Mouse (Mus musculus): ENCODE measurements around the gene I0C0044D17Rik. TPM values are rescaled to one million over a fixed set of nuclear protein-coding genes. Genes with fewer than 3 reads are reported as not detected.

I0C0044D17Rik gene
- polyA plus RNA-seq, 1 experiment from 2014 or later, result not detected

DNA sequence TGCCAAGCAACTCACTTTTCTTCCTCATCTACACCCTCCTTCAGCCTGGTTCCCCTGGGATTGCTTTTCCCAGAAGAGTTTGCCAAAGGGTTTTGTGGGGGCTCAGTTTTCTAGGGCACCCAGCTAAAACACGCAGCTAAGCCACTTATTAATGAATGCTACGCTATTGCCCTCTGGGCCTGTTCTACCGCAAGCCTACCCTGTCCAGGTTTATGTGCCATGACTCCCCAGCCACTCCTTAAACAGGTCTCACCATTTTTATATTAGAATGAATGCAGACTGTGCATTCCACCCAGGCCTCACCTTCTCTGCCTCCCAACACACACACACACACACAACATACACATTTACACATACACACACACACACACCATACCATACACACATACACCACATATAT lies 593 bp downstream of the I0C0044D17Rik start:
- no peak overlapping the region for H3K4me3 ChIP-seq (ENCODE audit: control insufficient read depth in 1 of 2, insufficient read depth in 1 of 2, low read depth in 1 of 2, low read length in 2 of 2)
- peaks cover 16% of the 10 kb centered on the region for H3K27me3 ChIP-seq (ENCODE audit: control insufficient read depth, insufficient read depth, low read length)
- H3K9me3 ChIP-seq (ENCODE audit: control insufficient read depth, low read length), result no peaks in the 10 kb centered on the region
- 89% methylated on average over 3 of the region's 3 CpGs for WGBS
- no peaks in the 10 kb centered on the region for H3K36me3 ChIP-seq (ENCODE audit: control insufficient read depth, insufficient read depth, low read length)
- no peak overlapping the region for H3K27ac ChIP-seq (replicated peaks in 1 of 2; ENCODE audit: control insufficient read depth in 1 of 2, insufficient read depth in 1 of 2, low read depth in 2 of 2, low read length in 2 of 2)
- no peak for ATAC-seq (ENCODE audit: insufficient number of reproducible peaks, insufficient read depth, low FRiP score, low read depth)
- H3K4me1 ChIP-seq (ENCODE audit: control insufficient read depth in 2 of 2, insufficient read depth in 2 of 2, low read length in 2 of 2), result peaks cover 2% of the 10 kb centered on the region in 2 experiments; a peak in 2 of 4 replicates
- H3K9ac ChIP-seq (ENCODE audit: low read length), result no peak overlapping the region
- H3K4me2 ChIP-seq (ENCODE audit: low read length), result no peak overlapping the region

DNA sequence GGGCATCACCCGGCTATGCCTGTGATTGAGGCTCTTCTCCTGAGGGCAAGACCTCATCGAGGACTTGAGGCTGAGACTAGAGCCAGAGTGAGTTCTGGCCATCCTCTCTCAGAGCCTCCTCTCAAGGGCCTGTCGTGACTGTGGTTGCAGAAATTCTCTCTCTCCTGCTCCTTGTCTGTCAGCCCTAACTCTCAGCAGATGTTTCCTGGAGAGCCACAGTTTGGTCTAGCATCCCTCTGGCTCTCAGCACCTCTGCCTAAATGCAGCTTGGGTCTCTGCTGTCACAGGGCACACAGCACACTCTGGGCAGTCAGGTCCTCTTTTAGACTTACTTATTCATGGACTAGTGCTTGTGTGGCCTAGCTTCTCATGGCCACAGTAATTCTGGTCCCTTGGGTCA lies 1.2 kb downstream of the I0C0044D17Rik start:
- H3K36me3 ChIP-seq (ENCODE audit: control insufficient read depth, insufficient read depth, low read length), result no peaks in the 10 kb centered on the region
- no peak overlapping the region for H3K4me2 ChIP-seq (ENCODE audit: low read length)
- H3K9ac ChIP-seq (ENCODE audit: low read length), result no peak overlapping the region
- no peak overlapping the region for H3K27ac ChIP-seq (replicated peaks in 1 of 2; ENCODE audit: control insufficient read depth in 1 of 2, insufficient read depth in 1 of 2, low read depth in 2 of 2, low read length in 2 of 2)
- 51% methylated on average over 3 of the region's 3 CpGs for WGBS
- peaks cover 18% of the 10 kb centered on the region for H3K27me3 ChIP-seq (ENCODE audit: control insufficient read depth, insufficient read depth, low read length)
- no peak for ATAC-seq (ENCODE audit: insufficient number of reproducible peaks, insufficient read depth, low FRiP score, low read depth)
- H3K9me3 ChIP-seq (ENCODE audit: control insufficient read depth, low read length), result no peaks in the 10 kb centered on the region
- peaks cover 4 to 5% of the 10 kb centered on the region in 2 experiments; a peak in 3 of 4 replicates for H3K4me1 ChIP-seq (ENCODE audit: control insufficient read depth in 2 of 2, insufficient read depth in 2 of 2, low read length in 2 of 2)
- H3K4me3 ChIP-seq (ENCODE audit: control insufficient read depth in 1 of 2, insufficient read depth in 1 of 2, low read depth in 1 of 2, low read length in 2 of 2), result no peak overlapping the region

DNA sequence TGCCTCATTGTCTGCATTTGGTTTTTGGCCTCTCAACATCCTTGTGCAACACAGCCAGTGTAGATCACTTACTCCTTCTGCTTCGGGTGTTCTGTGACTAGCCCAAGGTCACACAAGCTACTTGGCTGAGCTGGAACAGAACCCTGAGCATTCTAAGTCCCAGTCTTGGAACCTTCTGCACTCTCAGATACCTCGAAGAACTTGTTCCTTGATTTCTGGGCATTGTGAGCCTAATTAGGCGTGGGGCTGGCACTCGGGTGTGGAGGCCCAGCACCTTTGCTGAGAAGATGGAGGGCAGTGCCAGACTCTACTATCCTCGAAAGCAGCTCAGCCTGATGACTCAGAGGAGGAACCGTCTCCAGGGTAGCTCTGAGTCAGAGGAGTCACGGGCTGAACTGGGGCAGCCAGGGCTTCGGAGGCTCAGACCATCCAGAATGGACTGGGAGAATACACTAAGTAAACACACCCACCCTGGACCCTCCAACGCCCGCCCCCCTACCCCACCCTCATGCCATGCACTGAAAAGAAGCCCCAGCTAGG lies 4.4 kb downstream of the I0C0044D17Rik start:
- H3K27me3 ChIP-seq (ENCODE audit: control insufficient read depth, insufficient read depth, low read length), result peaks cover 31% of the 10 kb centered on the region
- H3K4me2 ChIP-seq (ENCODE audit: low read length), result no peak overlapping the region
- WGBS, result 71% methylated on average over 10 of the region's 10 CpGs
- no peak overlapping the region for H3K27ac ChIP-seq (replicated peaks in 1 of 2; ENCODE audit: control insufficient read depth in 1 of 2, insufficient read depth in 1 of 2, low read depth in 2 of 2, low read length in 2 of 2)
- peaks cover 4 to 5% of the 10 kb centered on the region in 2 experiments; a peak in 3 of 4 replicates for H3K4me1 ChIP-seq (ENCODE audit: control insufficient read depth in 2 of 2, insufficient read depth in 2 of 2, low read length in 2 of 2)
- no peaks in the 10 kb centered on the region for H3K9me3 ChIP-seq (ENCODE audit: control insufficient read depth, low read length)
- H3K4me3 ChIP-seq (ENCODE audit: control insufficient read depth in 1 of 2, insufficient read depth in 1 of 2, low read depth in 1 of 2, low read length in 2 of 2), result no peak overlapping the region
- no peaks in the 10 kb centered on the region for H3K36me3 ChIP-seq (ENCODE audit: control insufficient read depth, insufficient read depth, low read length)
- no peak for ATAC-seq (ENCODE audit: insufficient number of reproducible peaks, insufficient read depth, low FRiP score, low read depth)
- no peak overlapping the region for H3K9ac ChIP-seq (ENCODE audit: low read length)

DNA sequence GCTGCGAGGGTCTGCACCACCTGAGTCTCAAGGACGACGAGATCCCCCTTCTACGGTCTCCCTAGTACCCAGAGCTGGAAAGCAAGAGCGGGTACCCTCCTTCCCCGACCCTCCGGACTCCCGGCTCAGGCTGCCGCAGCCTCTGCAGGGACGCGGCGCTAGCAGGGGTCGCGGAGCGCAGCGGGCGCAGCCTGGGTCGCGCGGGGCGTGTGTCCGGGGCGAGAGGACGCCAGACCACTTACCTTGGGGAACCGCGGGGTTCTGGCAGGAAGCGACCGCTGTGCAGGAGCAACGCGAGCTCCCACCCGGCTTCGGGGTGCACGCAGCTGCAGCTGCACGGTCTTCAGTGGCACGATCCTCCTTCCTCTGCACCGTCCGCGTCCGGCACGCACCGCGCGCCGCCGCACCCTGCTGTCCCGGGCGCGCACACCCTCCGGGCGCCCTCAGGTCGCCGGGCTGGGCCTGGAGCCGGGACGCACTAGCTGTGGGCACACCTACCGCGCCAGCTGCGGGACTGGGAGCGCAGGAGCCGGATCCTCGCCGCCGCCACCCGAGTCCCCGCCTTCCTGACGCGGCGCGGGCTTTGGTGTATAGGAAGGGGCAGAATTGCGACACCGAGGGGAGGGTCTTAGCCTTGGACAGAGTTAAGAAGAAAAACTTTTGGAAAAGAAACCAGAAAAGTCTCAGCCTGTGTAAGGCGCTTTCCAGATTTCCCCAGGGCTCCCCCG lies 6.3 kb downstream of the I0C0044D17Rik start, which contains the start of gene Kank4:
TSS of gene Kank4 (minus strand) at position 354 of the 728 bp plus-strand sequence.
- WGBS, result under 1% methylated on average over 70 of the region's 72 CpGs
- Histone ChIP-seq H3K27me3 (ENCODE audit: control insufficient read depth, insufficient read depth, low read length) (peaks cover 31% of the 10 kb centered on the region), H3K4me1 (ENCODE audit: control insufficient read depth in 2 of 2, insufficient read depth in 2 of 2, low read length in 2 of 2) (peaks cover 4 to 5% of the 10 kb centered on the region in 2 experiments; a peak in 3 of 4 replicates), H3K9ac (ENCODE audit: low read length) (peak within 1 kb of the TSS; percentile 78), H3K36me3 (ENCODE audit: control insufficient read depth, insufficient read depth, low read length) (no peaks in the 10 kb centered on the region), H3K4me2 (ENCODE audit: low read length) (peak within 1 kb of the TSS; percentile 99), H3K4me3 (ENCODE audit: control insufficient read depth in 1 of 2, insufficient read depth in 1 of 2, low read depth in 1 of 2, low read length in 2 of 2) (peak within 1 kb of the TSS; percentile 78), H3K27ac (replicated peaks in 1 of 2; ENCODE audit: control insufficient read depth in 1 of 2, insufficient read depth in 1 of 2, low read depth in 2 of 2, low read length in 2 of 2) (peak within 1 kb of the TSS in 1 of 2 experiments; percentile 41; a peak in 2 of 4 replicates), H3K9me3 (ENCODE audit: control insufficient read depth, low read length) (no peaks in the 10 kb centered on the region)
- ATAC-seq (ENCODE audit: insufficient number of reproducible peaks, insufficient read depth, low FRiP score, low read depth), result peak; percentile 70

DNA sequence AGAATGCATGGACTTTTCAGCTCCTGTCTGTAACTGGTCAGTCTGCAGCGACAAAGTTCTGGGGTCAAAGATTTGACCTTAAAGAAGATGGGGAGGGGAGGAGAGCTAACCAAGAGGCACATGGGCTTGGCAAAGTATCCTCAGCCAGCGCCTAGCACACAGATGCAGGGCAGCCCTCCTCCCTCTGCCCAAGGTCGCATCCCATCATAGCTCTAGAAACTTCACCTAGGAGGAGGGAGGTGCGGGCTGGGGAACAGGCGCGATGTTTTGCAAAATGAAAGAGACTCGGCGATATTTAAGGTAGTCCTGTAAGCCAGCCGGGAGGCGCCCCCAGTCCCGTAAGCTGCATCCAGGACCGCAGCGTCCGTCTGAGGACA lies 6.8 kb downstream of the I0C0044D17Rik start:
- H3K9me3 ChIP-seq (ENCODE audit: control insufficient read depth, low read length), result no peaks in the 10 kb centered on the region
- peak overlapping the region; percentile 99 for H3K4me2 ChIP-seq (ENCODE audit: low read length)
- peak; percentile 5; the same call in 1 of the 2 replicates for ATAC-seq (ENCODE audit: insufficient number of reproducible peaks, insufficient read depth, low FRiP score, low read depth)
- H3K27ac ChIP-seq (replicated peaks in 1 of 2; ENCODE audit: control insufficient read depth in 1 of 2, insufficient read depth in 1 of 2, low read depth in 2 of 2, low read length in 2 of 2), result no peak overlapping the region
- H3K4me3 ChIP-seq (ENCODE audit: control insufficient read depth in 1 of 2, insufficient read depth in 1 of 2, low read depth in 1 of 2, low read length in 2 of 2), result peak overlapping the region; percentile 78
- peaks cover 4 to 5% of the 10 kb centered on the region in 2 experiments; a peak in 3 of 4 replicates for H3K4me1 ChIP-seq (ENCODE audit: control insufficient read depth in 2 of 2, insufficient read depth in 2 of 2, low read length in 2 of 2)
- no peaks in the 10 kb centered on the region for H3K36me3 ChIP-seq (ENCODE audit: control insufficient read depth, insufficient read depth, low read length)
- H3K27me3 ChIP-seq (ENCODE audit: control insufficient read depth, insufficient read depth, low read length), result peaks cover 31% of the 10 kb centered on the region
- WGBS, result 3% methylated on average over 14 of the region's 14 CpGs
- peak overlapping the region; percentile 78 for H3K9ac ChIP-seq (ENCODE audit: low read length)

DNA sequence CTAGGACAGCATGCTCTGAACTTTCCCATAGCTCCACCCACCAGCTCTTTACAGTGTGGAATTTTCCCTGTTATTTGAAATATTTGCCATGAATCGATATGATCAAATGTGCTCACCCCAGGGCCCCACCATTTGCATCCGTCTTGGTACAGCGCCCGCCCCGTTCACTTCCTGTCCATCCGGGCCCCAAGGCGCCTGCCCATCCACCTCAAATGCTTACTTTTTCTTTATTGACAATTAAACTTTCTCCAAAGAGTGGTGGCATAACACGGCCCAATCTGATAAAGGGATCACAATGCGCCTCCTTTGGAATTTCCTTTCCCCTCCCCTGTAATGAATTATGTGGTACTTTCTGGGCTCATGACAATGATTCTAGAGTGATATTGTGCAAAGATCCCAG lies 17.3 kb downstream of the I0C0044D17Rik start:
- no peak for ATAC-seq (ENCODE audit: insufficient number of reproducible peaks, insufficient read depth, low FRiP score, low read depth)
- whole genome bisulfite sequencing, result 80% methylated on average over 9 of the region's 9 CpGs
- H3K27me3 ChIP-seq (ENCODE audit: control insufficient read depth, insufficient read depth, low read length), result no peaks in the 10 kb centered on the region

DNA sequence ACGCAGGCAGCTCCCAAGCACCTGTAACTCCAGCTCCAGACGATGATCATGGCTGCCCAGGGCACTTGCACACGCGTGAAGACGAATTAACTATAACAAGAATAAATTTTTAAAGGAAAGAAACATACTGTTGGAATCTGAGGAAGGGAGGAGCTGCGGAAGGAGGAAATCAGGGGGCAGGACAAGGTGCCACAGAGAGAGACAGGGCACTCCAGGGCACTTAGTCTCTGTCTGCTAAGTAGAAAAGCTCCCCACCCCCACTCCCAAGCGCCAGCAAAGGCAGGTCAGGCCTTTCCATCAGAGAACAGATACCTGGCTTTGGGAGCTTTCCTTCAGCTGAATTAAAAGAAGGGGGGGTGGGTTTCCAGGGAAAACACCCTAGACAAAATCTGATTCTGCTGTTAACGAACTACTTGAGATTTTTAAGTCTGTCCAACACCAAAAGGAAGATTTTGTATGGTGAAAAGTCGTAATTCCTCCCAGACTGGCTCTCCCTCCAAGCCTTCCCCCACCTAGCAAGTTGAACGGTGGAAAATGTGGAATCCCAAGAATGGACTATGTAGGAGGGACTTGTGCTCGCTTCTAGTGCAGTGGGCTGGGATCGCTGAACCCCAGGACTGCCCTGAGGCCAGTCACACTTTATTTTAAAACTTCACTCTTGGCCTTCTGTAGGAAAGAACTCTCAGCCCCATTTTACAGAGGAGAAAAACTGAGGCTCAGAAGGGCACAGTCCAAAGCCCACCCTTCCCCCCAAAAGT lies 18.2 kb downstream of the I0C0044D17Rik start:
- 46% methylated on average over 12 of the region's 12 CpGs for WGBS
- Histone ChIP-seq H3K27me3 (ENCODE audit: control insufficient read depth, insufficient read depth, low read length) (no peaks in the 10 kb centered on the region), H3K4me2 (ENCODE audit: low read length) (no peak overlapping the region), H3K9ac (ENCODE audit: low read length) (peak overlapping the region; percentile 21; the same call in 1 of the 2 replicates), H3K27ac (replicated peaks in 1 of 2; ENCODE audit: control insufficient read depth in 1 of 2, insufficient read depth in 1 of 2, low read depth in 2 of 2, low read length in 2 of 2) (no peak overlapping the region), H3K4me3 (ENCODE audit: control insufficient read depth in 1 of 2, insufficient read depth in 1 of 2, low read depth in 1 of 2, low read length in 2 of 2) (no peak overlapping the region), H3K4me1 (ENCODE audit: control insufficient read depth in 2 of 2, insufficient read depth in 2 of 2, low read length in 2 of 2) (peaks cover 10 to 11% of the 10 kb centered on the region in 2 experiments), H3K9me3 (ENCODE audit: control insufficient read depth, low read length) (no peaks in the 10 kb centered on the region), H3K36me3 (ENCODE audit: control insufficient read depth, insufficient read depth, low read length) (no peaks in the 10 kb centered on the region)
- no peak for ATAC-seq (ENCODE audit: insufficient number of reproducible peaks, insufficient read depth, low FRiP score, low read depth)

More for the DNA sequence above, 17.3 kb downstream of the I0C0044D17Rik start:
- H3K4me3 ChIP-seq (ENCODE audit: control insufficient read depth in 1 of 2, insufficient read depth in 1 of 2, low read depth in 1 of 2, low read length in 2 of 2), result no peak overlapping the region
- no peak overlapping the region for H3K4me2 ChIP-seq (ENCODE audit: low read length)
- no peak overlapping the region for H3K9ac ChIP-seq (ENCODE audit: low read length)
- H3K9me3 ChIP-seq (ENCODE audit: control insufficient read depth, low read length), result no peaks in the 10 kb centered on the region
- no peak overlapping the region for H3K27ac ChIP-seq (replicated peaks in 1 of 2; ENCODE audit: control insufficient read depth in 1 of 2, insufficient read depth in 1 of 2, low read depth in 2 of 2, low read length in 2 of 2)
- H3K36me3 ChIP-seq (ENCODE audit: control insufficient read depth, insufficient read depth, low read length), result no peaks in the 10 kb centered on the region
- peaks cover 8 to 10% of the 10 kb centered on the region in 2 experiments for H3K4me1 ChIP-seq (ENCODE audit: control insufficient read depth in 2 of 2, insufficient read depth in 2 of 2, low read length in 2 of 2)
